Mouse (Mus musculus) embryonic facial prominence, embryonic 11.5 days (tissue): ENCODE measurements at regions not wholly inside any gene's neighbourhood (a gene's known extent, or its start where the extent isn't known, plus 50 kb on each side); places are given as distances from the start of the nearest gene placed in this dataset.
"Not testable (repeated sequence)": the region's sequence is repeated elsewhere in the genome, so short reads cannot be mapped to it uniquely, and the experiment has no call there.

Experiments used
- ATAC-seq: fragments of 200-750 bp; cut with Nextera tagmentation; replicated peaks from 2 replicates; pipeline ENCODE4 v1.8.0; 2017; ENCODE audit warnings: low read depth; ENCODE audit not compliant: insufficient number of reproducible peaks, low FRiP score, low TSS enrichment
- DNase-seq: peaks from one replicate; pipeline ENCODE4 v3.0.0-alpha.2; 2015; ENCODE audit warnings: low spot score
- H3K27ac ChIP-seq: fragments of 300-500 bp; sonication (generic); replicated peaks from 2 replicates; pipeline ENCODE4 v1.5.1; 2014; ENCODE audit warnings: mild to moderate bottlenecking, low read depth, low read length, control low read depth
- H3K27me3 ChIP-seq: fragments of 300-500 bp; sonication (generic); 2 replicates; pipeline ENCODE4 v1.6.1; 2014; ENCODE audit warnings: mild to moderate bottlenecking, low read length, moderate library complexity, mixed read lengths; ENCODE audit not compliant: control insufficient read depth, insufficient read depth
- H3K36me3 ChIP-seq: fragments of 300-500 bp; sonication (generic); replicated peaks from 2 replicates; pipeline ENCODE4 v1.6.1; 2014; ENCODE audit warnings: low read depth, mild to moderate bottlenecking, low read length, moderate library complexity, mixed read lengths; ENCODE audit not compliant: control insufficient read depth, insufficient read depth
- H3K4me1 ChIP-seq: fragments of 300-500 bp; sonication (generic); 2 replicates; pipeline ENCODE4 v1.6.1; 2014; ENCODE audit warnings: low read length, mixed read lengths; ENCODE audit not compliant: control insufficient read depth, insufficient read depth
- H3K4me2 ChIP-seq: fragments of 300-500 bp; sonication (generic); 2 replicates; pipeline ENCODE4 v1.6.1; 2014; ENCODE audit warnings: low read depth, mild to moderate bottlenecking, control low read depth, low read length, moderate library complexity
- H3K4me3 ChIP-seq: fragments of 300-500 bp; sonication (generic); 2 replicates; pipeline ENCODE4 v1.5.1; 2014; ENCODE audit warnings: low read depth, low read length, control low read depth
- H3K9ac ChIP-seq: fragments of 300-500 bp; sonication (generic); replicated peaks from 2 replicates; pipeline ENCODE4 v1.6.1; 2014; ENCODE audit warnings: mild to moderate bottlenecking, control low read depth, low read length
- H3K9me3 ChIP-seq: fragments of 300-500 bp; sonication (generic); replicated peaks from 2 replicates; pipeline ENCODE4 v1.6.1; 2016; ENCODE audit warnings: mild to moderate bottlenecking, low read length, inconsistent platforms, mixed read lengths; ENCODE audit not compliant: control insufficient read depth
- WGBS: fragments of 180-500 bp; shearing (Covaris S2); extraction: QIAGEN DNeasy Blood & Tissue Kit; methylation state at CpG from one replicate; pipeline ENCODE4 v1.1.7; 2014; 5-methylcytosine and 5-hydroxymethylcytosine counted together

DNA sequence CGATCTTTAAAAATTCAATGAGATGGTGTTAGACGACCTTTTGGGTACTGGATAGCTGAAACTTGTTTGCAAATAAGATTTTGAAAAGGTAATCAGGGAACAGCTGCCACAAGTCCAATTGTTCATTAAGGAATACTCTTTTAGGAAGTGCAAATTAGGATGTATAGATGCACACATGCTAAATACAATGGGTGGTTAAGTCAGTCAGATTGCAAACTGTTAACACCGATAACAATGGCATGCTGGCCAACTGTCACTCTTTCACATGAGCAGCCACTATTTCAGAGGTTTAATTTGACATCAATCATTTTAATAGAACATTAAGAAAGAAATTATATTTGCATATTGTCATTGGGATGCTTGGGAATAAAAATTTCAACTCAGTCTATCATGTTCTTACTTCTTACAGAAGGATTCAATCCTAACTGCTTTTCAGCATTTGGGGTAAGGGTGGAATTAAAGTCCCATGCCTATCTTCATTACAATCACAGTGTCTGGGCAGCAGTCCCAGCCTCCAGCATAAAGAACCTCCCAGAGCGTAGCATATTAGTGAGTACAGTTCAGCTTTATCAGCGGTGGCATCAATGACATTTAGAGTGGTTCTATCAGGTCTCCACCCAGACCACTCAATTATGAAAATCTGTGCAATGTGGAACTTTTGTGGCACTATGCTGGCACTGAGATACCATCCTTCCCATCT lies 385.8 kb upstream of the Slc39a10 start:
- no peak overlapping the region for H3K27ac ChIP-seq
- H3K9me3 ChIP-seq = no peaks in the 10 kb centered on the region
- no peak for ATAC-seq
- H3K4me1 ChIP-seq = no peaks in the 10 kb centered on the region
- H3K4me2 ChIP-seq = no peak overlapping the region
- no peak overlapping the region for H3K9ac ChIP-seq
- no peaks in the 10 kb centered on the region for H3K27me3 ChIP-seq
- H3K4me3 ChIP-seq = no peak overlapping the region
- 76% methylated on average over 5 of the region's 5 CpGs for WGBS
- H3K36me3 ChIP-seq = no peaks in the 10 kb centered on the region
- no peak for DNase-seq

DNA sequence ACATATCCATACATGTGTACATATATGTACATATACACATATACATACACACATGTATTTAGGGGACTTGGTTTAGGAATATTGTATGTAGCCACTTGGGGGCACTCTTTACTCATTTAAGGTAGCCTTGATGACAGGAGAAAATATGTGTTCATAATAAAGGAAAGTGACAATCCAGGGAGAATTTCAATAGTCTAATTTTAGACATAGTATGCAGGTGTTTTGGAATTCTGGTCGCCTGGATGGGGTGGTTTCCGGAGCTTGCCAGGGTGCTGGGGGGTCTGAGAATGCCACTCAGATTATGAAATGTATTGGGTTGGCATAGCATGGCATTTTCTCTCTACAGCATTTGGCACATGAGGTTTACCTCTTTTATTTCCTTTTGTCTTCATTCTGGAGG lies 385.2 kb upstream of the Slc39a10 start:
- Histone ChIP-seq H3K9ac (no peak overlapping the region), H3K36me3 (no peaks in the 10 kb centered on the region), H3K4me2 (no peak overlapping the region), H3K27ac (no peak overlapping the region), H3K4me3 (no peak overlapping the region), H3K9me3 (no peaks in the 10 kb centered on the region), H3K4me1 (no peaks in the 10 kb centered on the region), H3K27me3 (no peaks in the 10 kb centered on the region)
- DNase-seq (peak; percentile 77), ATAC-seq (no peak; the same call in 1 of the 2 replicates)
- 32% methylated on average over 2 of the region's 2 CpGs for WGBS

DNA sequence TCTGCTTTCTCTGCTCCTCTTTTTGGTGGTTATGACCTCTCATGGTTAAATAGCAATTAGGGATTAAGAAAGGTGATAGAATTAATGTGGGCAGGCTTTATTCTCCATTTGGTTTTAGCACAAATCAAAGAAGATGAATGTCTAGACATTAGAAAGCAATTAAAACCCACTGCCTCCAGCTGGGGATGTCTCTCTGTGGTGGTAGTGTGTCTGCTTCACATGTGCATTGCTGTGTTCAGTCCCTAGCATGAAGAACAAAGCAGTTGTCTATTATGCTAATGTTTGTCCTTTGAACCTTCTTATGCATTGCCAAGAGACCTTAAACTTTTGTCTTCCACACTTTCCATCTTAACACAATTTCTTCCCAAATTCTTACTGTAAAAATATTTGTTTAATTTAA lies 379.5 kb upstream of the Slc39a10 start:
- ATAC-seq = no peak
- Histone ChIP-seq H3K27me3 (no peaks in the 10 kb centered on the region), H3K9me3 (no peaks in the 10 kb centered on the region)

DNA sequence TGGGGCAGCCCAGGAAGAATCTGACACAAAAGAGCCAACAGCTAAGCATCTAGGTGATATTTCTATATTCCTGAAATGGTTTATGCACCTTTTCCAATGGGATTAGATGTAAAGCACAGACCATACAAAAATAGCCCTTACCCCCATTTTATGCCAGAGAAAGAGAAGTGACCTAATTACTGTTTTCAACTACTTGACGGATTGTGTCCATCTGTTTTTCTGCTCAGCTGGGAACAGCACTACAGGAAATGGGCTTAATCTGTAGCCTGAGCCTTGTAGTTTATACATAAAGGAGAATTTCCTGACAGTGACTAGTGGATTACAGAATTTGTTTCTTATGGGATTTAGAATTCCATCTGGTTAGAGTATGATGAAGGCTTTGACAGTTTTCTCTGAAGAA lies 371.0 kb upstream of the Slc39a10 start:
- H3K4me2 ChIP-seq = no peak overlapping the region
- no peak overlapping the region for H3K4me3 ChIP-seq
- H3K9ac ChIP-seq = no peak overlapping the region
- DNase-seq = no peak
- H3K27me3 ChIP-seq = no peaks in the 10 kb centered on the region
- H3K36me3 ChIP-seq = no peaks in the 10 kb centered on the region
- H3K27ac ChIP-seq = no peak overlapping the region
- no peak for ATAC-seq
- no peaks in the 10 kb centered on the region for H3K4me1 ChIP-seq
- H3K9me3 ChIP-seq = no peaks in the 10 kb centered on the region
- WGBS = 44% methylated on average over 1 of the region's 1 CpGs

More for the DNA sequence above, 379.5 kb upstream of the Slc39a10 start:
- Histone ChIP-seq H3K9ac (no peak overlapping the region), H3K36me3 (no peaks in the 10 kb centered on the region), H3K4me3 (no peak overlapping the region), H3K4me2 (no peak overlapping the region), H3K4me1 (no peaks in the 10 kb centered on the region), H3K27ac (no peak overlapping the region)
- no peak for DNase-seq

DNA sequence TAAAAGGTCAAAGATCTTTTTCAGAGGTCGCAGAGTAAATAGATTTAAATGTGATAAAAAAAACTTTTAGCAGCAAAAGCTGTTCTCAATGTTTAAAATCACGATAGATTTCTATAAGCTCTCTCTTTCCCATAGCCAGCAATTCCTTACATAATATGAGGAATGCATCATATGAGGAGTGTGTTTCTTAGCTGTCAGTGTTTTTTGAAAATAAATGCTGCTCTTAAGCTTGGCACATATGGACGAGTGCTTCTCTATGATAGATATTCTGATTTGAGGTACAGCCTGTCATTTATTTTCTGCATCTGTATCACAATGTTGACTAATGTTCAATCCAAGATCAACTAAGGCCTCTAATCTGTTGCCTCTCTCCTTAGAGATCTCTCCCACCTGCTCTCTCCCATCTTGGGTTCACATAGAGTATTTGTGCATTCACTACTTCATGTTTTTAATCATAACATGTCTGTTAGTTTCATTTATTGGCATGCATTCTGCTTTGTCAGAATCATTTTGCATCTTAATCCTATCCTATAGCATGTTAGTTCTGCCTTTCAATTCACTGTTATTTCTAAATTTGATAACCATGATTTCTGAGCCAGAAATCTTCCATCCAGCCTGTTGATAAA lies 369.0 kb upstream of the Slc39a10 start:
- H3K4me3 ChIP-seq = no peak overlapping the region
- H3K4me2 ChIP-seq = no peak overlapping the region
- ATAC-seq (no peak), DNase-seq (no peak)
- H3K36me3 ChIP-seq = no peaks in the 10 kb centered on the region
- no peaks in the 10 kb centered on the region for H3K9me3 ChIP-seq
- no peak overlapping the region for H3K9ac ChIP-seq
- no peaks in the 10 kb centered on the region for H3K27me3 ChIP-seq
- no peak overlapping the region for H3K27ac ChIP-seq
- H3K4me1 ChIP-seq = no peaks in the 10 kb centered on the region
- 77% methylated on average over 3 of the region's 3 CpGs for WGBS

DNA sequence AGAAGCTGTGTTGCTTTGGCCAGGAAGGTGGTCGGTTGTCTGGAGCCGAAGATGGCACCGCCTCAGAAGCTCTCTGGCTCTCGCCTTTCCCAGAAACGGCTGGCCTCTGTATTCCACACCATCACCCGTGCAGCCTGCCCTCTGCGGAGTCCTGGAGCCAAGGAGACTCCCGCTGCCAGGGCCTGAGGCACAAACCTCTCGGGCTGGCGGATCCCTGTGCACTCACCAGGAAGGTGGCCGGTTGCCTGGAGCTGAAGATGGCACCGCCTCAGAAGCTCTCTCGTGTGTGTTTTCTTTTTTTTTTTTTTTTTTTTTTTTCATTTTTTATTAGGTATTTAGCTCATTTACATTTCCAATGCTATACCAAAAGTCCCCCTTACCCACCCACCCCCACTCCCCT lies 358.1 kb upstream of the Slc39a10 start:
- DNase-seq, H3K27ac ChIP-seq, H3K36me3 ChIP-seq, H3K4me3 ChIP-seq, H3K27me3 ChIP-seq, H3K4me1 ChIP-seq, H3K9me3 ChIP-seq, ATAC-seq, H3K4me2 ChIP-seq, H3K9ac ChIP-seq: not testable (repeated sequence)
- 86% methylated on average over 8 of the region's 13 CpGs for WGBS

DNA sequence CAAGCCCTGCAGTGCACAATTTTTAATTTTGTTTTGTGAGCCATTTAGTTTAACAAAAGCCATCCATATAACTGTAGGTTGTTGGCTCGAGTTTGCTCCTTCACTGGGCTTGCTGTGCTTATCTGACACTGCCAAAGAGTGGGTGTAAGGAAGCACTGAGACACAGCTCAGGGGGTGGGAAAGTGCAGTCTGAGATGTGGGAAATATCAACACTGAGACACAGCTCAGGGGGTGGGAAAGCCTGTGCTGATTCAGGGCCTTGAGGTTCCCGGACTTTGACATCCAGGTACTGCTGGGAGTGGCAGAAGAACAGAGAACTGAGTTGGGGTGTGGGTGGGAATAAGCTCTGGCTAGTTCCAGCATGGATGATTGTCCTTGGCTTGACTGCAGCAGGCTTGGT lies 324.4 kb upstream of the Slc39a10 start:
- DNase-seq (no peak), ATAC-seq (no peak)
- no peak overlapping the region for H3K4me3 ChIP-seq
- no peaks in the 10 kb centered on the region for H3K9me3 ChIP-seq
- H3K27me3 ChIP-seq = no peaks in the 10 kb centered on the region
- no peaks in the 10 kb centered on the region for H3K4me1 ChIP-seq
- no peaks in the 10 kb centered on the region for H3K36me3 ChIP-seq
- no peak overlapping the region for H3K27ac ChIP-seq
- no peak overlapping the region for H3K9ac ChIP-seq
- 60% methylated on average over 2 of the region's 2 CpGs for WGBS
- no peak overlapping the region for H3K4me2 ChIP-seq

DNA sequence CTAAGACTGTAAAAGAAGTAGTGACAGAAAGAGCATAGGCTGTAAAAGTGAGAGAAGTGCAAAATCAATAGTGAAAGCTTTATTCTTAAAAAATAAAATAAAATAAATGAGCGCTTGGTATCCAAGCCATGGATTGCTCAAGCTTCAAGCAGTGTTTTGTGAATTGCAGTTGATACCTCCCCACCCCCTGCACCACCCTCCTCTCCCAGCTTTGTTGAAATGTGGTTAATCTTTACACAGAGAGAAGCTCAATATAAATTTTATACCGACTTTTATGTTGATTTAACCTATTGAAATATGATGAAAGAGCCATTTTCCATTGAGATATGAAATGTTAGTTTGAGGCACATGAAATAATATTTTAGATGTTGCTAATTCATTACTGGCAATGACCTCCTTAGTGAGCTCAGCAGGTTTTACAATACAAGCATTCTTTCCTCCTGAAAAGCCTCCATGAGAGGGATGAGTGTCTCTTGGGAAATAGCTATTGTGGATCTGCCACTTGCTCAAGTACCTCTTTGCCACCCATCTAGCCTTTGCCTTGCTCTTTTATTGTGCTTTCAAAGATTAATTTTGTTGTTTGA lies 323.9 kb upstream of the Slc39a10 start:
- Histone ChIP-seq H3K27me3 (no peaks in the 10 kb centered on the region), H3K4me3 (no peak overlapping the region), H3K4me2 (no peak overlapping the region), H3K4me1 (no peaks in the 10 kb centered on the region), H3K9ac (no peak overlapping the region), H3K27ac (no peak overlapping the region), H3K9me3 (no peaks in the 10 kb centered on the region), H3K36me3 (no peaks in the 10 kb centered on the region)
- no peak for ATAC-seq
- no peak for DNase-seq
- WGBS = 80% methylated on average over 2 of the region's 2 CpGs
